Mouse (Mus musculus) frontal cortex, postnatal 36 days (tissue): ENCODE results near the gene Gm4559.
"Not testable (repeated sequence)": the region's sequence is repeated elsewhere in the genome, so short reads cannot be mapped to it uniquely, and the experiment has no call there.

Source experiments
- DNase-seq, 2 experiments: peaks; one replicate each; pipeline ENCODE4 v3.0.0; 2022; ENCODE audit warnings: low spot score in 2 of 2

Gm4559 gene

DNA sequence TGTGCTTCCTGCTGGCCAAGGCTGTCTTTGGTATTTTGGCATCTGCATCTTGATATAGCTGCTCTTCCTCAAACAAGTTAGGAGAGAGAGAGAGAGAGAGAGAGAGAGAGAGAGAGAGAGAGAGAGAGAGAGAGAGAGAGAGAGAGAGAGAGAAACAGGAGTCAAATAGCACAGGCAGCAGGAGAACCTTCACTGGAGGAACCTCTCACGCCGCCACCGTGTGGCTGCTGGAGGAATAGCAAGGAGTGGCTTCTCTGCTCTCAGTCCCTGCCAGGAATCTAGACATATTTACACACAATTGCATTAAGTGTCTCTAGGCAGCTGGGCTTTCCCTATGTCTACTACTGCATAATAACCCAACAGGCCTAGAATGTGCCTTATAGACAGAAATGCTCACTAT lies 4.0 kb upstream of the Gm4559 start:
- DNase-seq, result peak; percentile 49 to 63

DNA sequence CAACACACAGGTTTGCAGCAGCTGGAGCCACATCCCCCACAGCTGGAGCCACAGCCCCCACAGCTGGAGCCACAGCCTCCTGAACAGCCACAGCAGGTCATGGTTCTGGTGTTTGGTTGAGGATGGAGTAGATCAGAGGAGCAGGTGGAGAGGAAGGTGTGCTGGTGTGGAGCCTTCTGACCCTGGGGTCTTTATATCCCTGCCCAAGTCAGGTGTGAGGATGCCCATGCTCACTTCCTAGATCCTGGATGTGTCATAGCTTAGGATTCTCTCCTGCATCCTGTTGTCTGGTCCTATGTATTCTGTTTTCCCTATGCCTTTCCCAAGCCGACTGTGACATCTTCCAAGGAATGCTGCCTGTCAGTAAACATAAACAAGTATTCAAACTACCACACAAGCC lies 15.9 kb downstream of the Gm4559 start, which contains the start of gene Gm2431:
Gm2431 (minus strand) TSS at position 101 of the 400 bp plus-strand sequence.
- DNase-seq, result not testable (repeated sequence)

DNA sequence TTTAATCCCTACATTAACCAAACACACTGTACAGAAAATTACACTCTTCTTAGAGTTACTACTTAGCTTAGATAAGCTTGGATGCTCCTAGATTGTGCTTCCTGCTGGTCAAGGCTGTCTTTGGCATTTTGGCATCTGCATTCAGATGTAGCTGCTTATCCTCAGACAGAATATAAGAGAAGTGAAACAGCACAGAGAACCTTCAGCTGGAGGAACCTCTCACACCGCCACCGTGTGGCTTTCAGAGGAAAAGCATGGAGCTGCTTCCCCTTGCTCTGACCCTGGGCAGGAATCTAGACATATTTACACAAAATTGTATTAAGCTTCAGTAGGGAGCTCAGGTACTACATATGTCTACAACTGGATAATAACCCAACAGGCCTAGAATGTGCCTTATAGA lies 18.6 kb downstream of the Gm4559 start:
- peak; percentile 27 to 41 for DNase-seq

DNA sequence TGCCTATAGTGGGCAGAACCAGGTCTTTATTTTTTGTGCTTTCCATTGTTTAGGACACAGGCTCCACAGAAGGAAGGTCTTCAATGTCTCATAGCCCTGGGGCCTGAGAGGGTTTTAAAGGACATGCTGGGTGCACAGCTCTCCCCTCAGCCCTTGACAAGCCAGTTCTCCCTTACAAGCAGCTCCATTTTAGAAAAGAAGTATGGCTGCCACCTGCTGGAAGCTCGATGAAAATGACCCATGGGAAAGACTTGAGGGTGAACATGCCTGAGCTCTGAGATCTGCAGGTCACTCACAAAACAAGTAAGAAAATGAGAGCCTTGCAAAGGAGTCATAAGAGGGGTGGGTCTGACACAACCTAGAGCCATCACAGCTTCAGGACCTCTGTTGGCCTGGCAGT lies 24.3 kb downstream of the Gm4559 start:
- peak; percentile 26 to 33 for DNase-seq

DNA sequence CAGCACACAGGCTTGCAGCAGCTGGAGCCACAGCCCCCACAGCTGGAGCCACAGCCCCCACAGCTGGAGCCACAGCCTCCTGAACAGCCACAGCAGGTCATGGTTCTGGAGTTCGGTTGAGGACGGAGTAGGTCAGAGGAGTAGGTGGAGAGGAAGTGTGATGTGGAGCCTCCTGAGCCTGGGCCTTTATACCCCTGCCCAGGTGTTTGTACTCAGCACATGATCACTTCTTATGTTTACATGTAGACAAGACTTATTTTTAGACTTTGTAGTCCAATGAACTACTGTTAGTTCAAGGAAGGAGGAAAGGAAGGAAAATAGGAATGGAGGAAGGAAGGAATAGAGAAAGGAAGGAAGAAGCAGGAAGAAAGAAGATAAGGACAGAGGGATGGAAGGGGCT lies 33.2 kb downstream of the Gm4559 start, which contains the start of gene Gm40460:
Gm40460 (minus strand) TSS at position 101 of the 400 bp plus-strand sequence.
- DNase-seq, result no peak

DNA sequence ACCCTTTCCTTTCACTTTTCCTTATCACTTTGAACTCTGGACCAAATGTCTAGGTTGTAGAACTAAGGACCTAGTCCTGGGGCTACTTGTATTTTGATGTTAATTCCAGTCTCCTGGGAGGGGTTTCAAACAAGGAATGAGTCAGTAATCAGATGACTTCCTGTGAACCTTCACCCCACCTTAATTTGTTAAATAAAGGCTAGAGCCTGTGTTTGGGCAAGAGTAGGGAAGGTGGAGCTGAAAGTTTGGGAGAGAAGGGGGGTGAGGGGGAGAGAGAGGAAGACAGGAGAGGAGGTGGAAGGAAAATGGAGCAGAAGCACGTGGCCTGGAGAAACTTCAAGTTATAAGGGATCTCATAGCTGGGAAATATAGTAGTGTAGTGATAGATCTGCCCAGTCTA lies 42.6 kb downstream of the Gm4559 start:
- DNase-seq, result no peak

DNA sequence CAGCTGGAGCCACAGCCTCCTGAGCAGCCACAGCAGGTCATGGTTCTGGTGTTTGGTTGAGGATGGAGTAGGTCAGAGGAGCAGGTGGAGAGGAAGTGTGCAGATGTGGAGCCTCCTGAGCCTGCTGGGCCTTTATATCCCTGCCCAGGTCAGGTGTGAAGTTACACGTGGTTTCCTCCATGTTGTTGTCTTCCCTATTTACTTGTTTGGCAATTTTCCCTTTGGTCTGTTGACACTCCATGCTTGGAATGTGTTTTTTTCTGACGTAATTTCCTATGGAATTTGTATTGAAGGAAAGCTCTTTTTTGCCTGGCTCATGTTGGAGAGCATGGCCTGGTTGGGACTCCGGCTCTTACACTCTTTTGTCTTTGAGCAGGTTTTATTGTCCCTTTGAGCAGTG lies 44.3 kb downstream of the Gm4559 start, which contains the start of gene Krtap5-5:
Krtap5-5 (minus strand) TSS at position 101 of the 400 bp plus-strand sequence.
- DNase-seq, result not testable (repeated sequence)

DNA sequence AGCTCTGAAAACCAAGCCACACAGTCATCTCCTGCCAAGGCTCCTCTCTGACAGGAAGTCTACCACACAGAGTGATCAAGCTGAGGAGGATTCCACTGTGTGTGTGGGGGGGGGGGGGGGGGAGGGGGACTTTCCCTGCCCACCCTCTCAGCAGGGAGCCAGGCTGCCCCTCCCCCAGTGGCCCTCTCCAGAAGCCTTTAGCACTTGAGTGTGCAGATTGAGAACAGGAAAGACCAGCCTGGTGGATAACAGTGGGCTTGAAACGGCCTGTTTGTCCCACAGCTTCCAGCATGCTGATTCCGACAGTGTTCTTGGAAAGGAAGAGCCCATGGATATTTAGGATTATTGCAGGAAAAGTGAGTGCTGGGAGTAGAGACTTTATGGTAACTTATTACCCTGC lies 49.6 kb downstream of the Gm4559 start:
- DNase-seq, result no peak
